Mouse (Mus musculus): ENCODE measurements at regions not wholly inside any gene's neighbourhood (a gene's known extent, or its start where the extent isn't known, plus 50 kb on each side); places are given as distances from the start of the nearest gene placed in this dataset.
"Not testable (repeated sequence)": the region's sequence is repeated elsewhere in the genome, so short reads cannot be mapped to it uniquely, and the experiment has no call there.

- intact Hi-C loops (cut with DNase I), result no loop called here
- no peak for DNase-seq (ENCODE audit: extremely low spot score in 1 of 2, low spot score in 2 of 2)
These were observed 211.0 kb upstream of the Phyhipl start for GRCm38 (mm10) chr10:70866737-70867136.

DNA sequence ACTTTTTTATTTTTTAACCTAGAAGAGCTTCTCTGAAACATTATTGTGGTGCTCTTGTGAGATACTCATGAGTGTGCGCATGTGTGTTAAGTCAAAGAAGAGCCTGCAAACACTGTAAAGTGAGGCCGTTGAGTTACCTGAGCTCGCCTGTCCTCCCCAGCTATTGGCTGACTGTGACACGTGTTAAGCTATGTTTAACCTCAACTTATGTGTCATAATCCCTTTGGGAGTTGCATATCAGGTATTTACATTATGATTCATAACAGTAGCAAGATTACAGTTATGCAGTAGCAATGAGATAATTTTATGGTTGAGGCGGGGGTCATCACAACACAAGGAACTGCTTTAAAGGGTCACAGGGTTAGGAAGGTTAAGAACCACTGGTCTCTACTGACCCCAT is 208.9 kb upstream of the Phyhipl start:
- intact Hi-C loops (cut with DNase I), result no loop called here

DNA sequence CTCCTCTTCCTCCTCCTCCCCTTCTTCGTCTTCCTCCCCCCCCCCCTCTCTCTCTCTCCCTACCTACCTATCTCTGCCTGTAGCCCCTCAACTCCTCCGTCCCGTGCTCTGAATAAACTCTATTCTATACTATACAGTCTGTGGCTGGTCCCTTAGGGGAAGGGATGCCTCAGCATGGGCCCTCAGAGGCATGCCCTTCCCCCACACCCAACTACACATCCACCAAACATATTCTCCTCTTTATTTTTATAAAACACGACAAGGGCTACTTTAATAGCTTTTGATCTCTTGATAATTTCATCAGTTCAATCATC is 206.2 kb upstream of the Phyhipl start:
- intact Hi-C loops (cut with DNase I), result no loop called here
- DNase-seq (ENCODE audit: extremely low spot score in 1 of 2, low spot score in 2 of 2), result no peak

More for the DNA sequence above, 208.9 kb upstream of the Phyhipl start:
- DNase-seq (ENCODE audit: extremely low spot score in 1 of 2, low spot score in 2 of 2), result no peak

DNA sequence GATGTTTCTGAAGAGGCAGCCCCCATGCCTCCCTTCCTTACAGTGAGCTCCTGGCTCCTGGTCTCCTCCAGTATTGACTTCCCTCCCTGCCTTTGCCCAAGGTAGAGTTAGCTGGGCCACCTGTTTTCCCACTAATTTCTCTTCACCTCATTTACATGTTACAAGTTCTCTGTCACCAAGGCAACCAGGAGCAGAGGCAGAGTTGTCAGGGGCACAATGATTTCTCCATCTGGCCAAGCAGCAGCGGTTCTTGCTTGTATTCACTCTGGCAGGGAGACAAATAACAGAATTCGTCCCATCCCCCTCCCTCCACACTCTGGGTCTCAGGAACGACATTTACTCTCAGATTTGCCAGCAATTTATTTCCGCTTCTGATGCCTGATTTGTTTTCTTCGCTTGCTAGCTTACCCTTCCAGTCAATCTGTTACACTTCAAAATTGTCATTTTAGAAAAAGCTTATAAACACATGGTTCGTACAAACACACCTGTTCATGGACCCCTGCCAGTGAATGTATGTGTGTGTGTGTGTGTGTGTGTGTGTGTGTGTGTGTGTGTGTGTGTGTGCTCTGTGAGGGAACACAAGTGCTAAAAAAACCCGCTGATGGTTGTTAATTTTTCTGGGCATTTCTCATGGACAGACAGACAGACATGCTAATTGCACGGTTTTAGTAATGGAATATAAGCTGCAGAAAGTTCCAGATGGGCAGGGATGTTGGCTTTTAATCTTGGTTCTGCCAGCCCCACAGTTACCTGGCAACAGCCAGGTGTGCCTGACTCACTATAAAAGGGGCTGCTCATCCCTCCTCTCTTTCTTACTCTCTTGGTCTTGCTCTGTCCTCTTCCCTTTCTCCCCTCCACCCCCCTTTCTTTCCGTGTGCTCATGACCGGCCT is 205.6 kb upstream of the Phyhipl start:
- DNase-seq (ENCODE audit: extremely low spot score in 1 of 2, low spot score in 2 of 2), result peak; percentile 29 to 49
- intact Hi-C loops (cut with DNase I), result no loop called here

DNA sequence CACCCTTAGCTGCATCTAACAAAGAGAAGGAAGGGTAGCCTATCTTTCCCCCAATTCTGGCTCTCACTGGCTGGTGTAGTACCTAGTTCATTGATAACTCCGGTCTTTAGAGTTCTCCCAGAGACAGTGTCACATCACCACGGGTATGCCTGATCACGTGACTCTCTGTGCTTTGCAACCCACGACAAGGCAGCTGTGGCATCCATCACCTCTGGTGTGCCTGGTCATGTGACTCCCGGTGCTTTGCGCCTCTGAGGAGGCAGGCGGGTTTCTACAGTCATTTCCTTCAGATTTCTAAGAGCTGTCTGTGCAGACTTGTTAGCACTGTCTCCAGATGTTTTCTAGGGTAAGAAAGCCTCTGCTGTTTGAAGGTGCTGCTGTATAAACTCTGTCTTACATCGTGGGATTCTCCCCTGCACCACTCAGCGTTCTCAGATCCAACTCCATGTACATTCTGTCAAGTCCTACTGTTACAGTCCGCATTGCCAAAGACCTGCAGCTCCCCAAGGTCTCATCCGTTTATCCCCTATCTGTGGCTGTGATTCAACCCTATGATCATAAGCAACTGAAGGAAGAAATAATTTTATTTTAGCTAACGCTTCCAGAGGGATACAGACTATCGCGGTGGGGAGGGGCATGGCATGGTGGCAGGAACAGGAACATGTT is 201.5 kb upstream of the Phyhipl start:
- intact Hi-C loops (cut with DNase I), result no loop called here
- DNase-seq (ENCODE audit: extremely low spot score in 1 of 2, low spot score in 2 of 2), result no peak

DNA sequence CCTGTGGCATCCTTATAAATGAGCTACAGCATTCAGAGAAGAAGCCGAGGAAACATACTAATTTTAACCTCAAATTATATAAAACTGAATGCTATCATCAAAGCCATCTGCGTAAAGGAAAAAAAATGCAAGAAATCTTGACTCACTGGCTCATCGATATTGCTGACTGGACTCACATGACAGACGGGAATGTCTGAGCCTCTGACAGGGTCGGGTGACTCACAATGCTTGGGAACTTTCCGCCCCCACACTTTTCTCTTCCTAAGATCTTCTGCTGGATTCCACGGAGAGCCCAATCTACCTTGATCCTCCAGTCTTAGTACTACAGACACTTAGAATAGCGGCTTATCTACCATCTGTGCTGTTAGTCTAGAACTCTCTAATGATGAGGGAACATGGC is 200.2 kb upstream of the Phyhipl start:
- DNase-seq (ENCODE audit: extremely low spot score in 1 of 2, low spot score in 2 of 2), result no peak
- intact Hi-C loops (cut with DNase I), result no loop called here

GRCm38 (mm10) chr10:70853614-70854013 is 197.8 kb upstream of the Phyhipl start:
- DNase-seq (ENCODE audit: extremely low spot score in 1 of 2, low spot score in 2 of 2), result no peak
- intact Hi-C loops (cut with DNase I), result no loop called here

DNA sequence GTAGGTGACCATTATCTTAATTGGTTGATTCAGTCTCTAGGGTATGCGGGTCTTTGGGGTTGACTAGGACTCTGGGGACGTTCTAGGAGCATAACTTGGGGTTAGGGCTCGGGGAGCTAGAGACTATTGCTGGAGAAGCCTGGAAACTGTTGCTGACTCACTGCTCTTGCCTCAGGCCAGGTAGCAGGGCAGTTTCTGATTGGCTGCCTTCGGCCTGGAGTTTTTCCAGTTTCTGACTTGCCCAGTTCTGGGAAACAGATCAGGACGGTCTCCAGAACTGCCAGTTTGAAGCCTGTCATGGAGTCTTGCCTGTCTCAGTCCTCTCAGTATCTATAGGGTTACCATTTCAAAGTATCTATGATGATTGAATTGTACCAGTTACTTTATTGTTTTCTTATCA is 192.4 kb upstream of the Phyhipl start:
- no peak for DNase-seq (ENCODE audit: extremely low spot score in 1 of 2, low spot score in 2 of 2)
- intact Hi-C loops (cut with DNase I), result no loop called here

- DNase-seq (ENCODE audit: extremely low spot score in 1 of 2, low spot score in 2 of 2), result no peak
- intact Hi-C loops (cut with DNase I), result no loop called here
These were observed 191.6 kb upstream of the Phyhipl start for GRCm38 (mm10) chr10:70847341-70847882.

DNA sequence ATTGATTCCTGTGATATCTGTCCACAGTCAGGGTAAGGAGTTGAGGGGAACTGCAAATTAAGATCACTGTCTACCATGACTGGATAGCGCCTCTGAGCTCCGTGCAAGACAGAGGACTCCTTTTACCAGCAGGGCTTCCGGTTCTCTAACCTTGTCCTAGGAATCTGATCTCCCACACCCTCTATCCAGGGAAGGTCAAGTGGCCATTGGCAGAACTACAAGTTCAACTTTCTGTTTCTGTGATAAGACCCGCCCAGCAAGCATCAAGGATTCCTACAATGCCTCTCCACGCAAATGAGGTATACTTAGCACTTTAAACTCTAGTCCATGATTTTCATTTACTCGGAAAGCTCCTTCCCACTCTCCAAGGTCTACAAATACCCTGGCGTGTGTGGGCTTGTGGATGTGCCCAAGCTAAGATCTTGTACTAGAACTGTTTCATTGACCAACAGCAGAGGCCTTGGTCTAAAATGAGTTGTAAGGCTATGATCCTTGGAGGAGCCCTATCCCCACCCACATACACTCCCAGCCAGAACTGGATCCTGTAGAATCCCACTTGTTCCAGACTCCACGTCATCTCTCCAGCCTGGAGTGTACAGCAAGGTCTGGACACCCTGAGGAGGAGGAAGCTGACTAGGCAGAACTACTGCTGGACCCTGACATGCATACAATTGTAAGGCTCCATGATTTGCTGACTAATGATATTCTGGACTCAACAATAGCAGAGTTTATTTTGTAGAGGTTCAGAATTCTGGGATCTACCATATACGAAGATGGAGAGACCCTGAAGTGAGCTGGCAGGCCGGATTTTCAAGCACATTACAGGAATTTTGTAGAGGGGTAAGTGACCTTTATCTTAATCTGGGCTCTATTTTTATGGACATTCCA is 190.8 kb upstream of the Phyhipl start:
- no peak for DNase-seq (ENCODE audit: extremely low spot score in 1 of 2, low spot score in 2 of 2)
- intact Hi-C loops (cut with DNase I), result no loop called here

GRCm38 (mm10) chr10:70843848-70844247 is 188.1 kb upstream of the Phyhipl start:
- intact Hi-C loops (cut with DNase I), result no loop called here
- DNase-seq (ENCODE audit: extremely low spot score in 1 of 2, low spot score in 2 of 2), result no peak

GRCm38 (mm10) chr10:70842176-70842838 is 186.5 kb upstream of the Phyhipl start:
- no peak for DNase-seq (ENCODE audit: extremely low spot score in 1 of 2, low spot score in 2 of 2)
- intact Hi-C loops (cut with DNase I), result no loop called here

- intact Hi-C loops (cut with DNase I); DNase-seq (ENCODE audit: extremely low spot score in 1 of 2, low spot score in 2 of 2): not testable (repeated sequence)
These were observed 185.4 kb upstream of the Phyhipl start for GRCm38 (mm10) chr10:70841179-70841578.

- no peak for DNase-seq (ENCODE audit: extremely low spot score in 1 of 2, low spot score in 2 of 2)
- intact Hi-C loops (cut with DNase I), result no loop called here
These were observed 182.4 kb upstream of the Phyhipl start for GRCm38 (mm10) chr10:70838147-70838546.

DNA sequence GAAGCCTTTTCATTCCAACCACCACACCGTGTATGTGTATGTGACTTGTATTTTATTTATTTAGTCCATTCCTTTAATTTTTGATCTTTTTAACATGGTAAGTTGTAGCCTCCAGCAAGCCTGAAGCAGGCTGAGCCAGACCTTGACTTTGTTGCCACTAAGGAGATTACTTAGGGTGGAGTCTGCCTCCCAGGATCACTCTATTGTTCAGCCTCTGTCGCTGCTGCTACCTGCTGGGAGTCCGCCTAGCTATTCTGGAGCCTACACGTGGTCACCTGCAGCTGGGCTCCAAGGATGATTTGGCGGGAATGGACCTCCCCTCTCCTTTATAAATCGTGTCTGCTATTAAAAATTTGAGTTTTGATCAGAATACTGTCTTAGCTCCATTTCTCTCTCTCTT is 181.6 kb upstream of the Phyhipl start:
- intact Hi-C loops (cut with DNase I), result no loop called here
- DNase-seq (ENCODE audit: extremely low spot score in 1 of 2, low spot score in 2 of 2), result no peak

GRCm38 (mm10) chr10:70832616-70833015 is 176.9 kb upstream of the Phyhipl start:
- intact Hi-C loops (cut with DNase I), result no loop called here
- DNase-seq (ENCODE audit: extremely low spot score in 1 of 2, low spot score in 2 of 2), result no peak

GRCm38 (mm10) chr10:70828217-70828616 is 172.5 kb upstream of the Phyhipl start:
- intact Hi-C loops (cut with DNase I), result no loop called here
- DNase-seq (ENCODE audit: extremely low spot score in 1 of 2, low spot score in 2 of 2), result no peak

GRCm38 (mm10) chr10:70827522-70827921 is 171.8 kb upstream of the Phyhipl start:
- DNase-seq (ENCODE audit: extremely low spot score in 1 of 2, low spot score in 2 of 2); intact Hi-C loops (cut with DNase I): not testable (repeated sequence)

DNA sequence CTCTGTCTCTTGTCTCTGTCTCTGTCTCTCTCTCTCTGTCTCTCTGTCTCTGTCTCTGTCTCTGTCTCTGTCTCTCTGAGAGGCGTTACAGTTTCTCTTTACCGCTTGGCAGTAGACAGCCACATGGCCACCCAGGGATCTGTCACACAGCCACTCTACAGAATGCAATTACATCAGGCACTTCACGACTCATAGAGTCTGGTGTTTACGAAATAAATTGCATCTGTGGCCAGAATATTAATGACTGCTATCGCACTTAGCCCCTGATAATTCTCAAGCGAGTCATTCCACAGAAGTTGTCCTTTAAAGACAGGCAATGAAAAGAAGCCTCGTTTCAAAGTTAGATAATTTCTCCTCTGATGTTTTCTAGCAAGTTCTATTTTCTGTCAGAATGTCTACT is 170.9 kb upstream of the Phyhipl start:
- intact Hi-C loops (cut with DNase I), result no loop called here
- no peak for DNase-seq (ENCODE audit: extremely low spot score in 1 of 2, low spot score in 2 of 2)
